Mouse (Mus musculus) intestine, postnatal 0 days (tissue): ENCODE measurements around the gene Aldh16a1. TPM values are rescaled to one million over a fixed set of nuclear protein-coding genes. Genes with fewer than 3 reads are reported as not detected.

Experiments used
- ATAC-seq: fragments of 200-750 bp; cut with Nextera tagmentation; 2 replicates; pipeline ENCODE4 v1.8.0; 2017; ENCODE audit warnings: mild to moderate bottlenecking, moderate TSS enrichment, moderate library complexity
- H3K27ac ChIP-seq: fragments of 300-500 bp; sonication (generic); 2 replicates; pipeline ENCODE4 v1.5.1; 2014; ENCODE audit warnings: mild to moderate bottlenecking, low read depth, low read length, moderate library complexity
- H3K27me3 ChIP-seq: fragments of 300-500 bp; sonication (generic); replicated peaks from 2 replicates; pipeline ENCODE4 v1.6.1; 2014; ENCODE audit warnings: low read length, mixed read lengths; ENCODE audit not compliant: control insufficient read depth, insufficient read depth
- H3K36me3 ChIP-seq: fragments of 300-500 bp; sonication (generic); 2 replicates; pipeline ENCODE4 v1.6.1; 2014; ENCODE audit warnings: mild to moderate bottlenecking, moderate library complexity; ENCODE audit not compliant: control insufficient read depth, insufficient read depth
- H3K4me1 ChIP-seq: fragments of 300-500 bp; sonication (generic); replicated peaks from 2 replicates; pipeline ENCODE4 v1.6.1; 2014; ENCODE audit warnings: antibody characterized with exemption, low read length, mixed read lengths; ENCODE audit not compliant: control insufficient read depth, insufficient read depth
- H3K4me2 ChIP-seq: fragments of 300-500 bp; sonication (generic); replicated peaks from 2 replicates; pipeline ENCODE4 v1.6.1; 2014; ENCODE audit warnings: low read depth, mild to moderate bottlenecking, moderate library complexity
- H3K4me3 ChIP-seq: fragments of 300-500 bp; sonication (generic); 2 replicates; pipeline ENCODE4 v1.5.1; 2014; ENCODE audit warnings: low read depth, low read length
- H3K9ac ChIP-seq: fragments of 300-500 bp; sonication (generic); 2 replicates; pipeline ENCODE4 v1.6.1; 2014; ENCODE audit warnings: mild to moderate bottlenecking, low read depth, low read length
- H3K9me3 ChIP-seq: fragments of 300-500 bp; sonication (generic); 2 replicates; pipeline ENCODE4 v1.6.1; 2016; ENCODE audit warnings: mixed run types; ENCODE audit not compliant: control insufficient read depth
- CTCF ChIP-seq: sonication (generic); IDR thresholded peaks from 2 replicates; pipeline ENCODE4 v1.5.1; 2016; ENCODE audit warnings: low read depth, mild to moderate bottlenecking, control low read depth, antibody characterized with exemption, moderate library complexity
- WGBS: fragments of 180-500 bp; shearing (Covaris S2); extraction: QIAGEN DNeasy Blood & Tissue Kit; methylation state at CpG from one replicate; pipeline ENCODE4 v1.1.7; 2014; 5-methylcytosine and 5-hydroxymethylcytosine counted together
- polyA plus RNA-seq: library from polyadenylated mRNA; unstranded; fragments of >200 nt; fragmentation: Nextera tagmentation; extraction: Ambion mirVana; gene quantifications from 2 replicates; pipeline ENCODE4 v1.2.1, GENCODE M21; 2015

The Aldh16a1 gene
- polyA plus RNA-seq, 1 experiment from 2014 or later = 86.8 TPM

- H3K4me2 ChIP-seq = no peak overlapping the region
- H3K27ac ChIP-seq = no peak overlapping the region; the same call in 1 of the 2 replicates
- no peak for ATAC-seq
- no peak overlapping the region for H3K4me3 ChIP-seq
- H3K4me1 ChIP-seq = no peaks in the 10 kb centered on the region; the same call in 1 of the 2 replicates
- TF ChIP-seq CTCF = no peak
- peaks cover 7% of the 10 kb centered on the region; the same call in 1 of the 2 replicates for H3K36me3 ChIP-seq
- H3K27me3 ChIP-seq = no peaks in the 10 kb centered on the region
- 79% methylated on average over 5 of the region's 5 CpGs for WGBS
- H3K9ac ChIP-seq = no peak overlapping the region
- H3K9me3 ChIP-seq = no peaks in the 10 kb centered on the region
Measured at GRCm38 (mm10) chr7:45107052-45107645, 47.2 kb downstream of the Aldh16a1 start.

DNA sequence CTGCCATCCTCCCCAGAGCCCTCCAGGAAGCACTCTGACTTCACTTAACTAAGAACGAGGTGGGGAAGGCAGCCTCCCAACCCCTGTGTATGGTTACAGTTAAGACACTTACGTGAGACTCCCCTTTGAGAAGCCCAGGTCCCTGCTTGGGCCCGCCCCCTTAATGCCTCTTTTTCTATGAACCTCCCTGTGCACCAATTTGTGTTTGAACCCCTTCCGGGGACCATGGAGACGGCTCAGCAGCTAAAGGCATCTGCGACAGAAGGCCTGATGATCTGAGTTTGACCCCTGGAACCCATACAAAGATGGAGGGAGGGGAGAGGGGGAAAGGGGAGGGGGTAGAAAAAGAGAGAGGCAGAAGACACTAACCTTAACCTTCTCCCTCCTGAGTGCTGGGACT, 47.9 kb downstream of the Aldh16a1 start:
- H3K9me3 ChIP-seq = no peaks in the 10 kb centered on the region
- H3K4me3 ChIP-seq = no peak overlapping the region
- no peaks in the 10 kb centered on the region for H3K27me3 ChIP-seq
- TF ChIP-seq CTCF = no peak
- 63% methylated on average over 6 of the region's 6 CpGs for WGBS
- no peak overlapping the region for H3K9ac ChIP-seq
- H3K4me2 ChIP-seq = no peak overlapping the region
- ATAC-seq = no peak
- H3K36me3 ChIP-seq = peaks cover 14% of the 10 kb centered on the region; the same call in 1 of the 2 replicates
- H3K27ac ChIP-seq = peak overlapping the region; percentile 77; the same call in 1 of the 2 replicates
- no peaks in the 10 kb centered on the region; the same call in none of the 2 replicates for H3K4me1 ChIP-seq

DNA sequence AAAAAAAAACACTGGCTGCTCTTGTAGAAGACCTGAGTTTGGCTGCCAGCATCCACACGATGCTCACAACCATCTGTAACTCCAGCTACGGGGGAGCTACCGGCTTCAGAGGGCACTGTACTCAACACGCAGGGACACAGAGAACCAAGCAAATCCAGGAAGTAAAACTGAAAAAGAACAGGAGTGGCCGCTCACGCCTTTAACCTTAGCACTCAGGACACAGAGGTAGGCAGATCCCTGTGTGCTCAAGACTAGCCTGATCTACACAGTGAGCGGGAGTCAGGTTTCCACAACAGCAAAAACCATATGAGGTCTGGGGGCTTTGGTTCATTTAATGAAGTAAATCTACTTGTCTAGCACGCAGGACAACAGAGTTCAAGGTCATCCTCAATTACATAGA, 48.9 kb downstream of the Aldh16a1 start:
- H3K4me2 ChIP-seq = no peak overlapping the region
- H3K4me1 ChIP-seq = no peaks in the 10 kb centered on the region; the same call in none of the 2 replicates
- no peaks in the 10 kb centered on the region for H3K27me3 ChIP-seq
- 36% methylated on average over 8 of the region's 8 CpGs for WGBS
- no peak overlapping the region for H3K9ac ChIP-seq
- H3K36me3 ChIP-seq = peaks cover 14% of the 10 kb centered on the region; the same call in 1 of the 2 replicates
- peak; percentile 58 for ATAC-seq
- H3K27ac ChIP-seq = peak overlapping the region; percentile 77
- no peak for TF ChIP-seq CTCF
- H3K9me3 ChIP-seq = no peaks in the 10 kb centered on the region
- H3K4me3 ChIP-seq = no peak overlapping the region

DNA sequence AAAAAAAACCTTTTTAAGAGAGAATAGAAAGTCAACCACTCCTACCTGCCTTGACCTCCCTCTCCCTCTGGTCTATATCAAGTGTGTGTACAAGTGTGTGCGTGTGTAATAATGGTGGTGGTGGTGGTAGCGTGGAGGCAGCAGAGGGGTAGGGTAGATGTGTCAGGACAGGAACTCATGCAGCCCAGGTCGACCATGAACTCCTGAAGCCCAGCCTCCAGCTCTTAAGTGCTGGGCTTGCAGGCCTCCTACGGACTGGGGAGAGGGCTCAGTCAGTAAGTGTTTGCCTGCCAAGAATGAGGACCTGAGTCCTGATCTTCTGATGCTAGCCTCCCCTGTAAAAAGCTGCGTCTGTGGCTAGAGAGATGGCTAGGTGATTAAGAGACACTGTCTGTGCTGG, 49.4 kb downstream of the Aldh16a1 start:
- 81% methylated on average over 5 of the region's 5 CpGs for WGBS
- Histone ChIP-seq H3K4me1 (no peaks in the 10 kb centered on the region; the same call in none of the 2 replicates), H3K9me3 (no peaks in the 10 kb centered on the region), H3K27ac (peak overlapping the region; percentile 77), H3K4me3 (no peak overlapping the region), H3K4me2 (no peak overlapping the region), H3K27me3 (no peaks in the 10 kb centered on the region), H3K36me3 (peaks cover 14% of the 10 kb centered on the region; the same call in 1 of the 2 replicates), H3K9ac (peak overlapping the region; percentile 37; the same call in 1 of the 2 replicates)
- no peak for ATAC-seq
- TF ChIP-seq CTCF = no peak

DNA sequence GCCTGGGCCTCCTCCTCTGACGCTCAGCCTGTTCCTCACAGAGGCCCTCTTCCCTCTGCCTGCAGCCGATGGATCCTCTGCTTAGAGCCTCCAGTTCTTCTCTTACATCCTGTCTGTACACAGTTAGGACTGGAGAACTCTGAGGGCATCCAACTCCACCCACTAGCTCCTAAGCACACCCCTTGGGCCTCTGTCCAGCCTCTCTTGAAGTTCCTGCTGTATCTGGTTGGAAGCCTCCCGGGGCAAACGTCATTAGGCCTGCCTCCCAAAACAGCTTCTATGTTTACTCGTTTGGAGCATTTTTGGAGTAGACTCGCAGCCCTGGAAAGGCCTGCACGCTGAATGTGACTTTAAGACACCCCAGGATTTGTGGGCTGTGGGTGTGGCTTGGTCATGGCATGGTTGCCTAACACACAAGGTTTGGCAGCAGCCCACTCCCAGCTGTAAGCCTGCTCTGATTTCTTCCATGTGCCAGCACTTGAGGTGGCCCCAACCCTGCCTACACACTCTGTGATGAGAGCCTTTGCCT, 50.7 kb downstream of the Aldh16a1 start, which contains the start of gene Fcgrt:
TSS of gene Fcgrt (minus strand) at position 200 of the 529 bp plus-strand sequence.
- H3K9ac ChIP-seq = peak within 1 kb of the TSS; percentile 71
- WGBS = 5% methylated on average over 7 of the region's 7 CpGs

GRCm38 (mm10) chr7:45102940-45103585, 51.3 kb downstream of the Aldh16a1 start:
- peak overlapping the region; percentile 71 for H3K9ac ChIP-seq
- 27% methylated on average over 9 of the region's 9 CpGs for WGBS
- H3K36me3 ChIP-seq = peaks cover 14% of the 10 kb centered on the region; the same call in 1 of the 2 replicates
- H3K4me1 ChIP-seq = no peaks in the 10 kb centered on the region; the same call in none of the 2 replicates
- H3K4me3 ChIP-seq = peak overlapping the region; percentile 45
- peak; percentile 10; the same call in 1 of the 2 replicates for ATAC-seq
- peak overlapping the region; percentile 67 for H3K4me2 ChIP-seq
- peak overlapping the region; percentile 85 for H3K27ac ChIP-seq
- no peak for TF ChIP-seq CTCF
- no peaks in the 10 kb centered on the region for H3K27me3 ChIP-seq
- H3K9me3 ChIP-seq = no peaks in the 10 kb centered on the region

More for the DNA sequence above, 50.7 kb downstream of the Aldh16a1 start, which contains the start of gene Fcgrt:
- peak within 1 kb of the TSS; percentile 45 for H3K4me3 ChIP-seq
- TF ChIP-seq CTCF = 0 out of 2 replicates have a peak, but pooled peaks have one; percentile 3
- H3K4me2 ChIP-seq = peak within 1 kb of the TSS; percentile 67
- H3K27me3 ChIP-seq = no peaks in the 10 kb centered on the region
- H3K9me3 ChIP-seq = no peaks in the 10 kb centered on the region
- H3K36me3 ChIP-seq = peaks cover 14% of the 10 kb centered on the region; the same call in 1 of the 2 replicates
- peak within 1 kb of the TSS; percentile 85 for H3K27ac ChIP-seq
- no peaks in the 10 kb centered on the region; the same call in none of the 2 replicates for H3K4me1 ChIP-seq
- peak; percentile 84 for ATAC-seq
